Mouse (Mus musculus) gastrocnemius, postnatal 25 days (tissue): ENCODE data around the gene Gm20481. TPM values are rescaled to one million over a fixed set of nuclear protein-coding genes. Genes with fewer than 3 reads are reported as not detected.
"Not testable (repeated sequence)": the region's sequence is repeated elsewhere in the genome, so short reads cannot be mapped to it uniquely, and the experiment has no call there.

Experiments
- DNase-seq: peaks from one replicate; pipeline ENCODE4 v3.0.0; 2022
- total RNA-seq, 2 experiments: library from RNA; stranded (reverse); gene quantifications; 1 replicate in 1 of 2; 2 replicates in 1 of 2; pipeline ENCODE4 v1.2.3; 2021

Gene Gm20481
- total RNA-seq, 2 experiments from 2014 or later = not detected

DNA sequence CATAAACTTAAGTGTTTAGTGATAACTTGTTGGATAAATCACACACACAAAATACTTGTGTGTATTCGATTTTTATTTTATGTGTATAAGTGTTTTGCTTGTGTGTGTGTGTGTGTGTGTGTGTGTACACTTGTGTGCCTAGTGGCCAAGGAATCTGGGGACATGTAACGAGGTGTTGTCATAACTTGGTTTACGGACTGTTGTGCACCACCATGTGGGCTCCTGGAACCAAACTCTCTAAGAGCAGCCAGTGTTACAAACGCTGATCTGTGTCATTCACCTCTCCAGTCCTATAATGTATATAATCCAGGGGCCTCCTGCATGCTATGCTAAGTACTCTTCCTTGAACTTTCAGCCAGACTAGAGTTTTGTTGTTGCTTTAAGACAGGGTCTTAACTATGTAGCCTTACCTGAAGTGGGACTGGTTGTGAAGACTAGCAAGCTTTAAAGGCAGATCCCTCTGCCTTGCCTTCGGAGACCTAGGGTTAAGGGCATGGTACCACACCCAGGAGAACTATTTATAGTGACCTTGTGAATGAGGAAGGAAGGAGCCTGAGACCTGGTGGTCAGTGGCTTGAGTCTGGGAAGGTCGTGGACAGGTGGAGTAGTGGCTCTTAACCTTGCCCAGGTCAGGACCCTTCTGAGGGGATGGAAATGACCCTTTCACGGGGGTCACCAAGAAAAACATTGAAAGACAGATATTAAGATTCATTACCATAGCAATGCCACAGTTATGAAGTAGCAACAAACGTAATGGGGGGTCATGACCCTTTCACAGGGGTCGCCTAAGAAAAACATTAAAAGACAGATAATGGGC lies 33.5 kb downstream of the Gm20481 start:
- no peak for DNase-seq

DNA sequence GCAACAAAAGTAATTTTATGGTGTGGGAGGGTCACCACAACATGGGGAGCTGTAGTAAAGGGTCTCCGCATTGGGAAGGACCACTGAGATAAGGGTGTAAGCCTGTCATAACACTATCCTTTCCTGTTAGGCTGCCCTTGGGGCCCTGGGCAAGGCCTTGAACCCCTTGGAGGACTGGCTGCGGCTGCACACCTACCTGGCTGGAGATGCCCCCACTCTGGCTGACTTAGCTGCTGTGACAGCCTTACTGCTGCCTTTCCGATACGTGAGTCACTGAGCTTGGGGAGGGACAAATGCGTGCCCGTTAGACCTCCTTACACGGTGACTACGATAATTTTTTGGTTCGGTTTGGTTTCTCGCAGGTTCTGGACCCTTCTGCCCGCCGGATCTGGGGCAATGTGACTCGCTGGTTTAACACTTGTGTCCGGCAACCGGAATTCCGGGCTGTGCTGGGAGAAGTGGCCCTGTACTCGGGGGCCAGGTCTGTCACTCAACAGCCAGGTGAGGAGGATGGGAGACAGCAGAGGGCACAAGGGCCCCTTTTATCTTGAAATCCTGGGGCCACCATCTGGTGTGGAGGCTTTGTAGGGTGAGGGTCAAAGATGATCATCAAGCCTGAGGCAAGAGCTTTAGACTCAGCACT lies 34.5 kb downstream of the Gm20481 start:
- DNase-seq = no peak

DNA sequence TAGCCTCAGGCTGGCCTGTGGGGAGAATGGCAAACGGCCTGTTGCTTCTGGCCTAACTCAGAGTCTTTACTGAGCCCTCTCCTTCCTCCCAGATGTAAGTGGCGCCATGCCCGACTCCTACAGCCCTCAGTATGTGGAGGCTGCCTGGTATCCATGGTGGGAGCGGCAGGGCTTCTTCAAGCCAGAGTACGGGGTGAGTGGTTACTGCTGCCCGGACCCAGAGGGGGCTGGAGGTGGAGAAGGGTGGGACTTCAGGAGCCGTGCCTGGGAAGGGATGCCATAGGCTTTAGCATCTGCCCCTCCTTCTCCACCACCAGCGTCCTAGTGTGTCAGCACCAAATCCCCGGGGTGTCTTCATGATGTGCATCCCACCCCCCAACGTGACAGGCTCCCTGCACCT lies 35.4 kb downstream of the Gm20481 start:
- no peak for DNase-seq

DNA sequence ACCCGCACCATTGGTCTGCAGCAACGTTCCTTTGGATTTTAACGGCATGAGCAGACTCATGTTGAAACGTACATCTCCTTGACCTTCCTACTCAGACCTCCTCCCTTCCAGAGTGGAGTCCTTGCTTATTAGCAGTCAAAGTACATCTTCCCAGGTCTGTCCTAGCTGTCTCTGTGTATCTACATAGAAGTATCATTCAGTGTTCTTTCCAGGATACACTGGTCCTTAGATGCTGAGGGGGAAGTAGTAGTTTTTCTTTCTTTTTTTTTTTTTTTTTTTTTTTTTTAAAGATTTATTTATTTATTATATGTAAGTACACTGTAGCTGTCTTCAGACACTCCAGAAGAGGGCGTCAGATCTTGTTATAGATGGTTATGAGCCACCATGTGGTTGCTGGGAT lies 36.2 kb downstream of the Gm20481 start:
- not testable (repeated sequence) for DNase-seq

DNA sequence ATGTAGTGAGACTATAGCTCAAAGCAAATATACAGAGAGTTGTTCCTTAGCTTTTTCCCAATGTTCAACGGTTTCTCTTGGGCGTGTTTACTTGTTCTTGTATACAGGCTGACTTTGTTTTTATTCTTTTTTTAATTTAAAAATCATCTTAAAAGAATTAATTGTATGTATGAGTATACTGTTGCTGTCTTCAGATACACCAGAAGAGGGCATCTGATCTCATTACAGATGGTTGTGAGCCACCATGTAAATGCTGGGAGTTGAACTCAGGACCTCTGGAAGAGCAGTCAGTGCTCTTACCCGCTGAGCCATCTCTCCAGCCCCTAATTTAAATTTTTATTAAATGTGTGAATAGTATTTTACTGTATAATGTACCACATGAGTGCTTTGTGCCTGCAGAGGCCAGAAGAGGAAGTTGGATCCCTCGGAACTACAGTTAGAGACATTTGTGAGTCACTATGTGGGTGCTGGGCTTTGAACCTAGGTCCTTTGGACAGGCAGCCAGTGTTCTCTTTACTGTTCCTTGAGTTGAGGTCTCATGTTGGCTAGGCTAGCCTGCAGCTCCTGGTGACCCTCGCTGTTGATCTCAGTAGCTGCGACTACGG lies 37.8 kb downstream of the Gm20481 start:
- no peak for DNase-seq

DNA sequence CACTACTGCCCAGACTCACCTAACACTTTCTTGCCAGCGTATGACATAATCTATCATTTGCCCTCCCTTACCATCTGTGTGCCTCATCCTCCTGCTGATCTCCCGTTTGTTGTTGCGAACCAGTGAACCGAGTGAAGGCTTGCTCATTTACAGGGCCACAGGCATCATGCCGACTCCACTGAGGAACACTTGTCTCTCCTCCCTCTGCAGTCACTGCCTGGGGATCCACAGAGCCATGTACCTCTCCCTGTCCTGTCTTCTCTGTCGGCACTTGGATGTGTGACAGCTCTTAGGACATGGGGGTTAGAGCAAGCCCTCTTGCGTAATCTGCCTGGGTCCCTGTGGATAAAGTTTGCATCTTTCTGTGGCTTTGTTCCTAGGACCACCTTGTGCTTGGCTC lies 39.9 kb downstream of the Gm20481 start:
- no peak for DNase-seq

DNA sequence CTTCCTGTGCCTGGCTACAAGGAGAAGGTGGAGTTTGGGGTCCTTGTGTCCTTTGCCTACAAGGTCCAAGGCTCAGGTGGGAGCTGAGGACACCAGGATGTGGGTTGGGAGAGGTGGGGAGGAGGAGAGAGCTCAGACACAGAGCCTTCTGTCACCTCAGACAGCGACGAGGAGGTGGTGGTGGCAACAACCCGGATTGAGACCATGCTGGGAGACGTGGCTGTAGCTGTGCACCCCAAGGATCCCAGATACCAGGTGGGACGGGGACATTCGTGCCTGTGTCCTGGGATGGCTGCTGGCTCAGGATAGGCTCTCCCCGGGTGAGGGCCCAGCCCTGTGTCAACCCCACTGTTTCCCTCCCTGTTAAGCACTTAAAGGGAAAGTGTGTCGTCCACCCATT lies 41.7 kb downstream of the Gm20481 start:
- no peak for DNase-seq

DNA sequence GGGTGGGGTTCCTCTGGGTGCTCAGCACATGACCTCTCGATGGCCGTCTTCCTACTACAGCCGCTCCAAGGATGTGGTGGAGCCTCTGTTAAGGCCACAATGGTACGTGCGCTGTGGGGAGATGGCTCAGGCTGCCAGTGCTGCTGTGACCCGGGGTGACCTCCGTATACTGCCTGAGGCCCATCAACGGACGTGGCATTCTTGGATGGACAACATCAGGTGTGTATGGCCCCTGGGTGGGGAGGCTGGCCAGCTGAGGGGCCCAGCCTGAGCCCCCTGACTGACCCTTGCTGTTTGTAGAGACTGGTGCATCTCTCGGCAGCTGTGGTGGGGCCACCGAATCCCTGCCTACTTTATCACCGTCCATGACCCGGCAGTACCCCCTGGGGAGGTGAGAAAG lies 42.7 kb downstream of the Gm20481 start:
- peak; percentile 3 for DNase-seq

DNA sequence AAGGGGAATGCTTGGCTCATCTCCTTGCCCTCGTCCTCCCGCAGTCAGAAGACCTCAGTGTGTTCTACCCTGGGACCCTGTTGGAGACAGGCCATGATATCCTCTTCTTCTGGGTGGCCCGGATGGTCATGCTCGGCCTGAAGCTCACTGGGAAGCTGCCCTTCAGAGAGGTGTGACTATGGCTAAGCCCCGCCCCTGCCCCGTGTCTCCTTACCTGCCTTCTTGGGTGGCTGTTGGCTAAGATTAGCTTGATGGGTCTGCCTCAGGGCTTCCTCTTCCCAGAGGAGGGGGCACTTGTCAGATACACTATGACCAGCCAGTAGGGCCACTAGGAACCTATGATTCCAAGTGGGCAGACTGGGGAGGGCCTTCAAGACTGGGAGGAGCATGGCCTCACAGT lies 43.5 kb downstream of the Gm20481 start:
- peak; percentile 7 for DNase-seq

DNA sequence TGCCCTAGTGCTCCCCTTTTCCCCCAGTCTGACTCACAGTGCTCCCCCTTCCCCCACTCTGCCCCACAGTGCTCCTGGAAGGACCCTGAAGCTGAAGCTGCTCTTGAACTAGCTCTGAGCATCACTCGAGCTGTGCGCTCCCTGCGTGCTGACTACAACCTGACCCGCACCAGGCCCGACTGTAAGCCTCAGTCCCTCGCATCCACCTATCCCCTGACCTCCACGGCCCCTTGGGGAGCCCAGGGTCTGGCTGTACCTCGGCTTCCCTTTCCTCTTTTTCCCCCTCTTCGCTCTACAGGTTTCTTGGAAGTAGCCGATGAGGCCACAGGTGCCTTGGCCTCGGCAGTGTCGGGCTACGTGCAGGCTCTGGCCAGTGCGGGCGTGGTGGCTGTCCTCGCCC lies 45.6 kb downstream of the Gm20481 start:
- DNase-seq = peak; percentile 6

DNA sequence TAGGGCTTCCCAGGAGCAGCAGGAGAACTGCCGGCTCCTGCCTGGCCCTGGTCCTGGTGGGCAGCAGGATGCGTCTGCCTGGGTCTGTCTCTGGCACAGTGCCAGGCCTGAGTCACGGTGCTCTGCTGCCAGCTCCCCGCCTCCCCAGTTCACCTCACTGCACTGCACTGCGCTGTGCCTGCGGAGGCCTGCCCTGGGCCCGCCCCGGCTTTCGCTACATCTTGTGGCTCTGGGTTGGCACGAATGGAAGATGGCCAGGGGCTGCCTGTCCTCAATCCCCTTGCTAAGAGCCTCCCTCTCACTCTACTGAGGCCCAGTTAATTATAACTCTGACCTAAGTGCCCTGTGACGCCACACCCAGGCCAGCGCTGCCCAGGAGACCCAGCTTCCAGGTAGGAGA lies 46.7 kb downstream of the Gm20481 start, which contains the start of gene Vwa7:
TSS of gene Vwa7 (plus strand) at position 204 of the 400 bp plus-strand sequence.
- DNase-seq = peak; percentile 52

DNA sequence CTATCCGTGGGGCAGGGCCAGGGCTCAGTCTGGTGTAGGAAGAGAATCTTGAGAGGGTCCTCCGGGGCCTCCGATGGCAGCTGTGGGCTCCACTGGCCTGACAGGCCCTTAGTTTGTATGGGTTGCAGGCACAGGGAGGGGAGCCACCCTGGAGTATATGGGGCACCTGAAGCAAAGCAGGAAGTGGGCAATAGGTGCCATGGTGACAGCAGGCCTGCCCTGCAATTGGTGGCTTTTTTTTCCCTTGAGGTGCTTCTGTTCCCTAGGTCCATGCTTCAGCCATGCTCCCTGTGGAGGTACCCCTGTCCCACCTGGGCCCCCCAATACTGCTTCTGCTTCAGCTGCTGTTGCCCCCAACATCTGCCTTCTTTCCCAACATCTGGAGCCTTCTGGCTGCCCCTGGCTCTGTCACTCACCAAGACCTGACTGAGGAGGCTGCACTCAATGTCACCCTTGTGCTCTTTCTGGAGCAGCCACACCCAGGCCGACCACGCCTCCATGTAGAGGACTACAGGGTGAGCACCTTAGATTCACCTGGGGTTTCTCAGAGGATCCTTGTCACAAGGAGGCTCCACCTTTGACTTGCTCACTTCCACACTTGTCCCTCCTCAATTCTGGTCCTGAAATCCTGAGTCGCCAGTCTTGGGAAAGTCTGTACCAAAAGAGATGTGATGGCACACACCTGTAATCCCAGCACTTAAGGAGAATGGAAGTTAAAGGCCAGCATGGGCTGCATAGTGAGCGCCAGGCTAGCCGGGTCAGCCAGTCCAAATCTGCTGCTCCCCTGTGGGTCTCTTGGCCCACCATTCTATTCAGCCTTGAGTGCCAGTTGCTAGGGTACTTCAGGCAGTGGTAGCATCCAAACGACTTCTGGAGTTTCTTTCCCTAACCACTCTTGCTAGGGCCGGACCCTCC lies 47.3 kb downstream of the Gm20481 start:
- peak; percentile 5 for DNase-seq

DNA sequence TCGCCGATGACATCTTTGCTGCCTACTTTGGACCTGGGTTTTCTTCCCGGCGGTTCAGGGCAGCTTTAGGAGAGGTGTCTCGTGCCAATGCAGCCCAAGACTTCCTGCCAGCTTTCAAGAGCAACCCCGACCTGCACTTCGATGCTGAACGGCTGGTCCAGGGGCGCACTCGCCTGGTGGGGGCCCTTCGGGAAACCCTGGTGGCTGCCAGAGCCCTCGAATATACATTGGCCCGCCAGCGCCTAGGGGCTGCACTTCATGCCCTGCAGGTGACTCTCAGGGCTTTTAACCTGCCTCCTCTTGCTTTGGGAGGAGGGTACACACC lies 48.0 kb downstream of the Gm20481 start:
- DNase-seq = no peak

DNA sequence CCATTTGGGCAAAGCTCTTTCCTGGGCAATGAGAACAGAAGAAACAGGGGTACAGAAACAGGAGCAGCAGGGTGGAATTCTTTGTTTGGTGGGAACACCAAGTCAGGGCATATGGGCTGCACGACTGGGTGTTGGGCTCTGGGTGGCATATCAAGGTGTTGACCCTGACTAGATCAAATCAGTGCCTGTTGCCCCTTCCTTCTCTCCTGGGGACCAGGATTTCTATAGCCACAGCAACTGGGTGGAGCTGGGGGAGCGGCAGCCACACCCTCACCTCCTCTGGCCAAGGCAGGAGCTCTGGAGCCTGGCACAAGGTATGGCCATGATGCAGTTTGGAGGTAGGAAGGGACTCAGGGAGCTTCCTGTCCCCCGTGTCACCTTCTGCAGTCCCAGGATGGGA lies 48.5 kb downstream of the Gm20481 start:
- DNase-seq = no peak

DNA sequence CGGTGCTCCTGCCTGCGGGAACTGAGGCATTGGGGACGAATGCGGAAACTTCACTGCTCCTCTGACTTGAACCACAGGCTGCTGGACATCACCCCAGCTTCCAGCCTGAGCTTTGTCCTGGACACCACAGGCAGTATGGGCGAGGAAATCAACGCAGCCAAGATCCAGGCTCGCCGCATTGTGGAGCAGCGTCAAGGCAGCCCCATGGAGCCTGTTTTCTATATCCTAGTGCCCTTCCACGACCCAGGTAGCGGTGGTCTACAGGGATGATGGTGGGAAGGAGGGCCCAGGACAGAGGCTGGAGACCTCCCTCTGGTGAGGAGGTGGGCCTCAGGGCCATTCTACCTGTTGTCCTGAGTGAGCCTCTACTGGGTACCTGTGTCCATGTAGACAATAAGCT lies 50.2 kb downstream of the Gm20481 start:
- no peak for DNase-seq

DNA sequence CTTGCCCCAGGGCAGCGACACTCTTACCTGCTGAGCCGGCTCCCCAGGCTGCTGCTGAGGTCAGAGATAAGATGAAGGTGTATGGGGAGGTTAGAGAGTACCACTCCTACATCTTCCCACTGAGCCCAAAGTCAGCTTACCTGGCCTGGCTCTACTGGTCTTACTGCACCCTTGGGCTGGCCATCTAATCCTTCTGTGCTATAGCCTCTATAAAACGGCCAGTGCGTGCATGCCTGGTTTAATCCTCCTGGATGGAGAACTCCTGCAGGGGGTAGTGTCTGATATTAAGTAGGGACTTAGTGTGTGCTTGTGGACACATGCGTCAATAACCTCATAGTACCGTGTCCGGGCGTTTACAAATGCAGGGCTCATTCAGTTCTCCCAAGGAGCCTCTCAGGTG lies 50.8 kb downstream of the Gm20481 start:
- DNase-seq = no peak

DNA sequence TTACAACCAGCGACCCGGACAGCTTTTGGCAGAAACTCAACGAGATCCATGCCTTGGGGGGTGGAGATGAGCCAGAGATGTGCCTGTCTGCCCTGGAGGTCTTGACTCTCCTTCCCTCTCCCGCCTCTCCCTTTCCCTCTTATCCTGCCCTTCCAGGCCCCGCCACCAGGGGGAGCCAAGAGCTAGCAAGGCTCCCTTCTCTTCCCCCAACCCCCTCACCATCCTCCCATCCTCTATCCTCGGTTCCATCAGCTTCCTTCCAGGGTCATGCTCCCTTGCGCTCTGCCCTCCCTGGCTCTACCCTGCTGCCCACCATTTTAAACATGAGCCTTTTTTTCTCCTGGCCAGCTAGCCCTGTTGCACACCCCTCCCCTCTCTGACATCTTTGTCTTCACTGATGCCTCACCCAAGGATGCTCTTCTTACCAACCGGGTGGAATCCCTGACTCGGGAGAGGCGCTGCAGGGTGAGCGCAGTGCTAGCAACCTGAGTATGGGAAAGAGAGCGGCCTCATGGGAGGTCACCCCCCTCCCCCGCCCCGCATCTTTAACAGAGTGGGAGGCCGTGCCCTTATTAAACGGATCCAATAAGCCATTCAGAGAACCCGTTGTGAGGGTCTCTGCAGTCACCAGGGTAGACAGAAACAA lies 51.6 kb downstream of the Gm20481 start:
- peak; percentile 75 for DNase-seq
